Mouse (Mus musculus) spleen, adult 2 months (tissue): ENCODE data around the gene Olfr235. TPM values are rescaled to one million over a fixed set of nuclear protein-coding genes. Genes with fewer than 3 reads are reported as not detected.
"Not testable (repeated sequence)": the region's sequence is repeated elsewhere in the genome, so short reads cannot be mapped to it uniquely, and the experiment has no call there.

Experiments
- DNase-seq, 2 experiments: peaks; one replicate each; pipeline versions ENCODE4 v3.0.0 to v3.0.0-alpha.2; 2012 to 2021; ENCODE audit warnings: low spot score in 2 of 2, low read depth in 1 of 2
- H3K27ac ChIP-seq: fragments of 200-500 bp; 2 replicates; pipeline ENCODE4 v1.5.1; 2012; ENCODE audit warnings: low read length, inconsistent platforms; ENCODE audit not compliant: insufficient read depth
- H3K27me3 ChIP-seq: fragments of 200-500 bp; 2 replicates; pipeline ENCODE4 v1.6.1; 2012; ENCODE audit warnings: mild to moderate bottlenecking, moderate library complexity, low read length, inconsistent platforms; ENCODE audit not compliant: control insufficient read depth, insufficient read depth
- H3K36me3 ChIP-seq: fragments of 200-500 bp; 2 replicates; pipeline ENCODE4 v1.6.1; 2012; ENCODE audit warnings: mild to moderate bottlenecking, low read length, inconsistent platforms; ENCODE audit not compliant: control insufficient read depth, insufficient read depth
- H3K4me1 ChIP-seq: fragments of 200-500 bp; 2 replicates; pipeline ENCODE4 v1.6.1; 2011; ENCODE audit warnings: inconsistent platforms; ENCODE audit not compliant: control insufficient read depth, insufficient read depth, insufficient read length
- H3K4me3 ChIP-seq: fragments of 200-500 bp; 2 replicates; pipeline ENCODE4 v1.5.1; 2011; ENCODE audit warnings: mild to moderate bottlenecking, inconsistent platforms; ENCODE audit not compliant: insufficient read depth, insufficient read length; ENCODE audit errors: extremely low read depth
- CTCF ChIP-seq: fragments of 200-500 bp; IDR thresholded peaks from 2 replicates; pipeline ENCODE4 v1.5.1; 2011; ENCODE audit warnings: mild to moderate bottlenecking, inconsistent platforms; ENCODE audit not compliant: insufficient read depth, insufficient read length, insufficient replicate concordance; ENCODE audit errors: extremely low read depth
- POLR2A ChIP-seq: fragments of 200-500 bp; IDR thresholded peaks from 2 replicates; pipeline ENCODE4 v1.6.1; 2011; ENCODE audit warnings: low read depth, low read length, inconsistent platforms
- WGBS: fragments of 180-500 bp; shearing (Covaris S2); methylation state at CpG from one replicate; pipeline ENCODE4 v1.1.7; 2018; 5-methylcytosine and 5-hydroxymethylcytosine counted together
- polyA plus RNA-seq: library from polyadenylated mRNA; depleted of rRNA; stranded (reverse); fragments of >200 nt; gene quantifications from 2 replicates; pipeline ENCODE4 v1.2.3, GENCODE M21; 2012; rRNA removed

Gene Olfr235
- polyA plus RNA-seq: not detected in 2 replicates

DNA sequence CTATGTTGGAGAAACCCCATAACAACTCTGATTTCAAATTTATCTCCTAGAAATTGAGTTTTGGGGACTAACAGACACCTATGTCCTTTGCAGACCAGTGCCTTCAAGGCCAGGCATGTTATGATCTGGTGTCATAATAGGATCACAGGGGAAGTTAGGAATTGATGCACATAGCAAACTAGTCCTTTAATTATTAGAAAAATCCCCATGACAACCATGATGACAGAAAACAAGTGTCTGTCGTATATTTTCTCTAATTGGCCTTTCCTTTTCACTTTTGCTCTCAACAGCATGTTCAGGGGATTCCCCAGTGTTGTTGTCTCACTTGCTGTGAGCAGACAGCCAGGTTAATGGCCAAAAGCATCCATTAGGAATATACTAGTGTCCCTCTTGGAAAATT lies at the start of gene Olfr235:
TSS of gene Olfr235 (plus strand) at position 301 of the 400 bp plus-strand sequence.
- WGBS: 60% methylated on average over 1 of the region's 1 CpGs

DNA sequence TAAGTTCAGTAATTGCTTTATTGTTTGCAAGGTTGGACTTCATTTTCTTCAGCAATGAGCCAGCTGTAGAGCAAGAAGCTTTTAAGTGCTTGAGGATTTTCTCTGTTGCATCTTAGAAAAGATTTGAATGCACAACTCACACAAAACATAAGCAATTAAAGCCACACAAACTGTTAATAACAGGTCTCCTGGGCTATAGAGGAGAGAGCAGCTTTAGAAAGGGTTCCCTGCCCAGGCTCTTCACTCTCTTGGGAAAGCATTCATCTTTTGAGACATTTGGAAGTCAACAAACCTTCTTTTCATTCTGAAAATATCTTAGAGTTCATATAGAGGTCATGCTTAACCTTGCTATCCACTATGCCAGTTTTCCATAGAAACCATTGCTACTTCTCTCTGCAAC lies 28.3 kb upstream of the Olfr235 start, which contains the start of gene Olfr1432:
TSS of gene Olfr1432 (minus strand) at position 101 of the 400 bp plus-strand sequence.
- not testable (repeated sequence) for H3K27me3 ChIP-seq, H3K4me3 ChIP-seq, H3K36me3 ChIP-seq, H3K27ac ChIP-seq, H3K4me1 ChIP-seq, DNase-seq

More for the DNA sequence above, at the start of gene Olfr235:
- TF ChIP-seq POLR2A (no peak), CTCF (no peak)
- Histone ChIP-seq H3K36me3 (no peaks in the 10 kb centered on the region), H3K27me3 (no peaks in the 10 kb centered on the region), H3K4me3 (no peak within 1 kb of the TSS), H3K4me1 (no peaks in the 10 kb centered on the region), H3K27ac (no peak within 1 kb of the TSS)
- DNase-seq: no peak

DNA sequence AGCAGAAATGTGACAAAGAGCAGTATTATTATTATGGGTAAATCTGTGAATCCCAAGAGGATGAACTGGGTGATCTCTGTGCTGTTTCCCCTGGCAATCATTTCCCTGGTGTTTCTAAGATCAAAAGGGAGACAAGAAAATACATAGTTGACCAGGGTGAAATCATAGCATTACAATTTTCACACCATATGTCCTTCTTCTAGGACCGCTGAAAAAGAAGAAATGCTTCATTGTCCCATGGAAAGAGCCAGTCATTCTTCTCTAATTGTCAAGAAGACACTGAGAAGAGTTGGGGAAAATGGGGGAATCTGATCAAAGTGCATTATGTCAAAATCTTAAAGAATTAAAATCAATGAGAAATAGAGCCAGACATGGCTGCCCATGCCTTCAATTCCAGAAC lies 19.3 kb upstream of the Olfr235 start, which contains the start of gene Olfr262:
TSS of gene Olfr262 (minus strand) at position 101 of the 400 bp plus-strand sequence.
- Histone ChIP-seq H3K36me3 (no peaks in the 10 kb centered on the region), H3K4me1 (no peaks in the 10 kb centered on the region), H3K27me3 (no peaks in the 10 kb centered on the region), H3K27ac (no peak within 1 kb of the TSS), H3K4me3 (no peak within 1 kb of the TSS)
- TF ChIP-seq CTCF (no peak), POLR2A (no peak)
- no peak for DNase-seq
- WGBS: 78% methylated on average over 1 of the region's 1 CpGs

DNA sequence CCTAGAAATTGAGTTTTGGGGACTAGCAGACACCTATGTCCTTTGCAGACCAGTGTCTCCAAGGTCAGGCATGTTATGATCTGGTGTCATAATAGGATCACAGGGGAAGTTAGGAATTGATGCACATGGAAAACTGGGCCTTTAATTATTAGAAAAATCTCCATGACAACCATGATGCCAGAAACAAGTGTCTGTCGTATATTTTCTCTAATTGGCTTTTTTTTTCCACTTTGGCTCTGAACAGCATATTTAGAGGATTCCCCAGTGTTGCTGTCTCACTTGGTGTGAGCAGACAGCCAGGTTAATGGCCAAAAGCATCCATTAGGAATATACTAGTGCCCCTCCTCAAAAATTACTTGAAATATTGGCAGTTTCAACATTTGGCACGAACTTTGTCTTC lies 18.7 kb downstream of the Olfr235 start, which contains the start of gene Olfr1434:
TSS of gene Olfr1434 (plus strand) at position 301 of the 400 bp plus-strand sequence.
- no peak within 1 kb of the TSS for H3K4me3 ChIP-seq
- no peaks in the 10 kb centered on the region for H3K4me1 ChIP-seq
- 65% methylated on average over 2 of the region's 2 CpGs for WGBS
- DNase-seq: no peak
- TF ChIP-seq CTCF (no peak), POLR2A (no peak)
- H3K27me3 ChIP-seq: no peaks in the 10 kb centered on the region
- H3K36me3 ChIP-seq: no peaks in the 10 kb centered on the region
- H3K27ac ChIP-seq: no peak within 1 kb of the TSS

DNA sequence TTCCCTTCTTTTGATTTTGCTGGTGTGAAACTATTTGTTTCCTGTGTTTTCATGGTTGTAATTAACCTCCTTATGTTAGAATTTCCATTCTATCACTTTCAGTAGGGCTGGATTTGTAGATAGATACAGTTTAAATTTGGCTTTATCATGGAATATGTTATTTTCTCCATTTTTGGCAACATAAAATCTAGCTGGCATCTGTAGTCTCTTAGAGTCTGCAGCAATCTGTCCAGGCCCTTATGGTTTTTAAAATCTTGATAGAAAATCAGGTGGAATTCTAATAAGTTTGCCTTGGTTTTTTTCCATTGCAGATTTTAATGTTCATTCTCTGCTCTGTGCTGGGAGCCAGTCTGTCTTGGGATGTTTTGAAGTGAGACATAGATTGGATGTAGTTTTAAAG lies 32.1 kb downstream of the Olfr235 start:
- TF ChIP-seq POLR2A (no peak), CTCF (no peak)
- no peak overlapping the region for H3K4me3 ChIP-seq
- no peaks in the 10 kb centered on the region for H3K36me3 ChIP-seq
- no peak for DNase-seq
- H3K27me3 ChIP-seq: no peaks in the 10 kb centered on the region
- no peaks in the 10 kb centered on the region for H3K4me1 ChIP-seq
- no peak overlapping the region for H3K27ac ChIP-seq

DNA sequence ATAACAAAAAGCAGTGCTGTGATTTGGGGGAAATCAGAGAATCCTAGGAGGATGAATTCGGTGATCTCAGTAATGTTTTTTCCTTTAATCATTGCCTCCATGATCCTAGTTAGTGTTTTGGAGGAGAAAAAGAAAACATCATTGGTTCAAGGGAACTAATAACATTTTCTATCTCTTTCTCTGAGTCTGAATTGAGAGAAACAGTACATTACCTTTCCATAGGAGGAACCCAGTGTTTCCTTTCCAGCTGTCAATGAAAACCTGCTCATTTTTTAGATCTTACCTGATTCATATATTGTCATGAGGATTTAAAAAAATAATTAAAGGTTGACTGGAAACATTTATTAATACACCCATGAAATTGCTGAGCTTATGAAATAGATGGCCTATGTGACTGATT lies 38.2 kb downstream of the Olfr235 start, which contains the start of gene Olfr1436:
TSS of gene Olfr1436 (minus strand) at position 101 of the 400 bp plus-strand sequence.
- not testable (repeated sequence) for H3K4me3 ChIP-seq, H3K27ac ChIP-seq, H3K27me3 ChIP-seq, DNase-seq, H3K4me1 ChIP-seq, H3K36me3 ChIP-seq
- 86% methylated on average over 1 of the region's 1 CpGs for WGBS

Other genes with a start within 250 kb of the Olfr235 start
- not detected in 2 replicates for gene Olfr1423, start 219.7 kb upstream of the Olfr235 start, polyA plus RNA-seq
- not detected in 2 replicates for gene Olfr1424, start 198.3 kb upstream of the Olfr235 start, polyA plus RNA-seq
- gene Olfr1425, start 183.3 kb upstream of the Olfr235 start, polyA plus RNA-seq: not detected in 2 replicates
- gene Olfr1426, start 169.0 kb upstream of the Olfr235 start, polyA plus RNA-seq: not detected in 2 replicates
- not detected in 2 replicates for gene Olfr1427, start 157.7 kb upstream of the Olfr235 start, polyA plus RNA-seq
- not detected in 2 replicates for gene Olfr1428, start 145.1 kb upstream of the Olfr235 start, polyA plus RNA-seq
- gene Olfr76, start 137.8 kb upstream of the Olfr235 start, polyA plus RNA-seq: not detected in 2 replicates
- gene Olfr1555-ps1, start 90.9 kb upstream of the Olfr235 start, polyA plus RNA-seq: not detected in 2 replicates
- not detected in 2 replicates for gene Olfr1431, start 60.4 kb upstream of the Olfr235 start, polyA plus RNA-seq
- gene Olfr1432, start 28.4 kb upstream of the Olfr235 start, polyA plus RNA-seq: not detected in 2 replicates
- gene Olfr262, start 19.4 kb upstream of the Olfr235 start, polyA plus RNA-seq: not detected in 2 replicates
- gene Olfr1434, start 18.8 kb downstream of the Olfr235 start, polyA plus RNA-seq: not detected in 2 replicates
- gene Olfr1436, start 38.1 kb downstream of the Olfr235 start, polyA plus RNA-seq: not detected in 2 replicates
- not detected in 2 replicates for gene Olfr1437, start 64.1 kb downstream of the Olfr235 start, polyA plus RNA-seq
- gene Olfr1438-ps1, start 74.9 kb downstream of the Olfr235 start, polyA plus RNA-seq: not detected in 2 replicates
- gene Olfr1440, start 126.2 kb downstream of the Olfr235 start, polyA plus RNA-seq: not detected in 2 replicates
- not detected in 2 replicates for gene Olfr1441, start 156.4 kb downstream of the Olfr235 start, polyA plus RNA-seq
- gene Pfpl, start 166.9 kb downstream of the Olfr235 start, polyA plus RNA-seq: not detected in 2 replicates
- gene Mpeg1, start 199.7 kb downstream of the Olfr235 start, polyA plus RNA-seq: 30.5 and 41.7 TPM in 2 replicates
- 4.3 TPM in 2 replicates for gene Dtx4, start 240.4 kb downstream of the Olfr235 start, polyA plus RNA-seq